Mouse (Mus musculus): ENCODE results near the gene Apba1. TPM values are rescaled to one million over a fixed set of nuclear protein-coding genes. Genes with fewer than 3 reads are reported as not detected.

Gene Apba1
- polyA plus RNA-seq, 1 experiment = 1.9 TPM

DNA sequence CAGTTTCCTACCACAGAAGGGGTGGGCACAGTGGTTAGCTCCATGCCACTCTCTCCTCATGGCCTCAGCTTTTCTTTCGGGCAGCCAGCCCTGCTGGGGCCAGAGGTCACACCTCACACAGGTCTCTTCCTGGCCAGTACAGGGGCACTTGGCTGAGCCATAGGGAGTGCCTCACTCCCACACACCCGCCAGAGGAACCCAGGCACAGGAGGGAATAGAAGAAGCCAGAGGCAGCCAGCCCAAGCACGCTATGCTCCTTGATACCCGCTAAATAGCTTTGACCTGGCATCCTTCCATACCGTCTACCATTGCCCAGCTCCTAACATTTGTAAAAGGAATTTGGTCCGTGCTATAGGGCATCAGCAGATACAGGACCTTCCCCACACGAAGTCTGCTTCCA, 201.2 kb downstream of the Apba1 start:
- no peak for TF ChIP-seq CTCF (conservative IDR thresholded peaks at IDR 0.05; ENCODE audit: insufficient read depth, insufficient read length, low read depth, low read length)
- no peak for TF ChIP-seq POLR2A (IDR thresholded peaks at IDR 0.05; ENCODE audit: low read depth, low read length)
- peak; percentile 21 for DNase-seq
- 20% methylated on average over 7 of the region's 7 CpGs for WGBS

DNA sequence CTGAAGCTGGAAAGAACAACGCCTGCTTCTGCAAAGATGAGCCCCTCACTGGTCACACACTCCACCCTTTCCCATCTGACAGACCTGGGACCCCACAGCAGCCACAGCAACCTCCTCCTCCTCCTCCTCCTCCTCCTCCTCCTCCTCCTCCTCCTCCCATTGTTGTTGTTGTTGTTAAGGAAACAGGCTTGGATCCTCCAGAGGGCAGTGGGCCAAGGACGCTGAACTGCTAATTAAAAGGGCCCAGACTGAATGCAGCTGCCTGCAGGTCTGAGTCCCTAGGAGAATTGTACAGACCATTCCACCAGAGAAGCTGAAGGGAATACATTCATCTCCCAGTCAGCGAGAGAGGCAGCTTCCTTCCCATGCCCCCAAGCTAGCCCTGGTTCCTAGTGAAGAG, 201.6 kb downstream of the Apba1 start:
- WGBS = 54% methylated on average over 2 of the region's 3 CpGs
- Histone ChIP-seq H3K4me3 (ENCODE audit: insufficient read depth, low read depth, low read length) (no peak overlapping the region), H3K27me3 (replicated peaks; ENCODE audit: control insufficient read depth, insufficient read depth, low read length) (no peaks in the 10 kb centered on the region), H3K36me3 (ENCODE audit: control insufficient read depth, insufficient read depth, low read length) (no peaks in the 10 kb centered on the region), H3K4me1 (ENCODE audit: control insufficient read depth, insufficient read depth, low read length) (no peaks in the 10 kb centered on the region), H3K27ac (ENCODE audit: insufficient read depth, low read depth, low read length) (no peak overlapping the region)
- no peak for TF ChIP-seq CTCF (conservative IDR thresholded peaks at IDR 0.05; ENCODE audit: insufficient read depth, insufficient read length, low read depth, low read length)
- TF ChIP-seq POLR2A (IDR thresholded peaks at IDR 0.05; ENCODE audit: low read depth, low read length) = no peak
- peak; percentile 67 for DNase-seq

More for the DNA sequence above, 201.2 kb downstream of the Apba1 start:
- Histone ChIP-seq H3K36me3 (ENCODE audit: control insufficient read depth, insufficient read depth, low read length) (no peaks in the 10 kb centered on the region), H3K27ac (ENCODE audit: insufficient read depth, low read depth, low read length) (no peak overlapping the region), H3K27me3 (replicated peaks; ENCODE audit: control insufficient read depth, insufficient read depth, low read length) (no peaks in the 10 kb centered on the region), H3K4me3 (ENCODE audit: insufficient read depth, low read depth, low read length) (no peak overlapping the region), H3K4me1 (ENCODE audit: control insufficient read depth, insufficient read depth, low read length) (no peaks in the 10 kb centered on the region)

DNA sequence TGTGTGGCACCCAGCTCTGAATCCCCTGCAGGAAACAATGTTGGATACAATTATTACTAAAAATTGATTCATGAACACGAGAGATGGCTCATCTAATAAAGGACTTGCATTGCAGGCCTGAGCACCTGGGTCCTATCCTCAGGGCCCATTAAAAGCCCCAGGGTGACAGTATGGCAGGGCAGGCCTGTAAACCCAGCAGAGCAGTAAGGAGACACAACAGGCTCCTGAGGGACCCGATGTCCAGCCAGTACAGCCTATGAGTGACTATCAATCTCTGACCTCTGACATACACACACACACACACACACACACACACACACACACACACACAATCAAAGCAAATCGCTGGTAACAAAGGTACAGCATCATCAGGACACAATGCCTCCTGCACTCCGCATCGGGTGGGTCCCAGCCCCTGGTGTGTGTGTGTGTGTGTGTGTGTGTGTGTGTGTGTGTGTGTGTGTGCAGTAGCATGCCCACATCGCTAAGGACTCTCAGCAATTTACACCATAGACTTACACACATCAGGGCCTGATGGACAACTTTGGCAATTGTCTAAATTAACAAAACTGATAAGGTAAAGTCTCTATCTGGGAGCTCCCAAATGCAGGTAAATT, 202.3 kb downstream of the Apba1 start:
- Histone ChIP-seq H3K36me3 (ENCODE audit: control insufficient read depth, insufficient read depth, low read length) (no peaks in the 10 kb centered on the region), H3K27me3 (replicated peaks; ENCODE audit: control insufficient read depth, insufficient read depth, low read length) (no peaks in the 10 kb centered on the region), H3K4me3 (ENCODE audit: insufficient read depth, low read depth, low read length) (no peak overlapping the region), H3K27ac (ENCODE audit: insufficient read depth, low read depth, low read length) (no peak overlapping the region), H3K4me1 (ENCODE audit: control insufficient read depth, insufficient read depth, low read length) (no peaks in the 10 kb centered on the region)
- no peak for TF ChIP-seq CTCF (conservative IDR thresholded peaks at IDR 0.05; ENCODE audit: insufficient read depth, insufficient read length, low read depth, low read length)
- TF ChIP-seq POLR2A (IDR thresholded peaks at IDR 0.05; ENCODE audit: low read depth, low read length) = no peak
- 73% methylated on average over 6 of the region's 6 CpGs for WGBS
- no peak for DNase-seq

DNA sequence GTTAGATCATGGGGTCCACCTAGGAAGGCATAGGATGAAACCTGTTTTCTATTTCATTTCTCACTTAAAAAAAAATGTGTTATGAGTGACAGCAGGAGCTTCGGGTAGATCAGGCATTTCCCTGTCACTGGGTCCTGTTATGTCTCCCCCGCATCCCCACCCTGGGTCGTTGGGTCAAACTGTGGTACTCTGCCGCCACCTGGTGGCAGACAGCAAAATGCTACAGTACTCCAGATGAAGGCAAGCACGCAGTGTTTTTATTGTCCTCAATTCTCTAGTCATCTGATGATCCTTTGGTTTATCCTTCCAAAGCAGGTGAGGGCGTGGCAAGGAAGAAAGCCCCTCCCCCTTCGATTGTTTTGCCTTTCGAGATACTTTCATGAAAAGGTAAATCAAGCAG, 202.8 kb downstream of the Apba1 start:
- peak; percentile 54 for DNase-seq
- 3% methylated on average over 8 of the region's 8 CpGs for WGBS
- Histone ChIP-seq H3K36me3 (ENCODE audit: control insufficient read depth, insufficient read depth, low read length) (no peaks in the 10 kb centered on the region), H3K27me3 (replicated peaks; ENCODE audit: control insufficient read depth, insufficient read depth, low read length) (no peaks in the 10 kb centered on the region), H3K27ac (ENCODE audit: insufficient read depth, low read depth, low read length) (no peak overlapping the region), H3K4me1 (ENCODE audit: control insufficient read depth, insufficient read depth, low read length) (no peaks in the 10 kb centered on the region), H3K4me3 (ENCODE audit: insufficient read depth, low read depth, low read length) (no peak overlapping the region)
- no peak for TF ChIP-seq POLR2A (IDR thresholded peaks at IDR 0.05; ENCODE audit: low read depth, low read length)
- peak; percentile 94 for TF ChIP-seq CTCF (conservative IDR thresholded peaks at IDR 0.05; ENCODE audit: insufficient read depth, insufficient read length, low read depth, low read length)

DNA sequence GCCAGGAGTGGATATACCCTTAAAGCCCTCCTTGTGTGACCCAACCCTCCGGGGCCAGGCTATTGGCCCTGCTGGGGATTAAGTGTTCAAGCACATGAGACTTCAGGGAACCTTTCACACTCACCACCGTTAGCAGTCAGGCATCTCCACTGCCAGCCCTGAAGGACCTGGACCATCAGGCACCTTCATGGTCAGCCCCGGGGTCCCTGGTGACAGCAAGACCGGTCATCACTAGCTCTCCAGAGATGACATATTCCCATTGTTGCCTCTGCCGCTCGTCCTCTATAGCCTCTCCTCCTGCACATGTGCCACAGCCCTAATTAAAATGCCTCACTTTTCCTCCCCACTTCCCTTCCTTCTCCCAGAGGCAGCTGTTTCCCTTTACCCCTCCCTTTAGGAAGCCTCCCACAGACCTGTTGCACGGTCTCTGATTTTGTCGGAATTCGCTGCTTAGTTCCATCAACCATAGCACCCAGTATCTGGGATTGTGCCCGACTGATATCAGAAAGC, 205.8 kb downstream of the Apba1 start:
- H3K4me1 ChIP-seq (ENCODE audit: control insufficient read depth, insufficient read depth, low read length) = no peaks in the 10 kb centered on the region
- no peaks in the 10 kb centered on the region for H3K36me3 ChIP-seq (ENCODE audit: control insufficient read depth, insufficient read depth, low read length)
- H3K27ac ChIP-seq (ENCODE audit: insufficient read depth, low read depth, low read length) = no peak overlapping the region
- DNase-seq = no peak
- no peak overlapping the region for H3K4me3 ChIP-seq (ENCODE audit: insufficient read depth, low read depth, low read length)
- H3K27me3 ChIP-seq (replicated peaks; ENCODE audit: control insufficient read depth, insufficient read depth, low read length) = no peaks in the 10 kb centered on the region
- TF ChIP-seq POLR2A (IDR thresholded peaks at IDR 0.05; ENCODE audit: low read depth, low read length) = no peak
- no peak for TF ChIP-seq CTCF (conservative IDR thresholded peaks at IDR 0.05; ENCODE audit: insufficient read depth, insufficient read length, low read depth, low read length)
- WGBS = 43% methylated on average over 10 of the region's 10 CpGs

DNA sequence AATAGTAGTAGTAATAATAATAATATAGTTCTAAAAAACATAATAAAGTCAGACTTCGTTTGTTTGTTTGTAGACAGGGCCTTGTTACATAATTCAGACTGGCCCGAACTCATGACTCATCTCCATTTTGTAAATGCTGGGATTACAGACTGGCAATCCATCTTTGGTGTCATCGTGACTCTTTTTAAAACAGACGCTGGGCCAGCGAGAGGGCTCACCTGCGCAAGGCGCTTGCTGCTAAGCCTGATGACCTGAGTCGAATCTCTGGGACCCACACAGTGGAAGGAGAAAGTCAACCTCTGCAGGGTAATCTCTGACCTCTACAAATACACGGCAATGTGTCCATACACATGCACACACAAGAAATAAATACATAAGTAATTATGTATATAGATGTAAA, 207.7 kb downstream of the Apba1 start:
- 95% methylated on average over 9 of the region's 9 CpGs for WGBS
- Histone ChIP-seq H3K36me3 (ENCODE audit: control insufficient read depth, insufficient read depth, low read length) (no peaks in the 10 kb centered on the region), H3K4me1 (ENCODE audit: control insufficient read depth, insufficient read depth, low read length) (no peaks in the 10 kb centered on the region), H3K27ac (ENCODE audit: insufficient read depth, low read depth, low read length) (no peak overlapping the region), H3K4me3 (ENCODE audit: insufficient read depth, low read depth, low read length) (no peak overlapping the region), H3K27me3 (replicated peaks; ENCODE audit: control insufficient read depth, insufficient read depth, low read length) (no peaks in the 10 kb centered on the region)
- no peak for DNase-seq
- TF ChIP-seq POLR2A (IDR thresholded peaks at IDR 0.05; ENCODE audit: low read depth, low read length) = no peak
- TF ChIP-seq CTCF (conservative IDR thresholded peaks at IDR 0.05; ENCODE audit: insufficient read depth, insufficient read length, low read depth, low read length) = no peak

DNA sequence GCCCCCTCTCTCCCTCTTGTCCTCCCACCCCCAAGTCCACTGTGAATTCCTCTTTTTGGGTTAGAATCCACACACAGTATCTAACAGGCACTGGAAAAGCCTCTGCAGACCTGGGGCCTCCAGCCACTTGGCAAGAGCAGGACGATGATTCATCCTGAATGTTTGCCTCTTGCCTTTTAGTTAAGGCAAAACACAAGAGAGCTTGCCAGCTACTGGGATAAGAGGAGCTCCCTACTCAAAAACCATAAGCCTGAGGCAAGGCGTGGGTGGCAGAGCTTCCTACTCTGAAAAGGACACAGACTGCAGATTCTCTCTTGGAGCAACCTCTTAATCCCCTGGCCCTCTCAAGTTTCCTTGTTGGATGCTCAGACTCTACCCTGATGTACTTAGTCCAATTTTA, 208.5 kb downstream of the Apba1 start:
- Histone ChIP-seq H3K27me3 (replicated peaks; ENCODE audit: control insufficient read depth, insufficient read depth, low read length) (no peaks in the 10 kb centered on the region), H3K36me3 (ENCODE audit: control insufficient read depth, insufficient read depth, low read length) (no peaks in the 10 kb centered on the region), H3K4me3 (ENCODE audit: insufficient read depth, low read depth, low read length) (no peak overlapping the region), H3K4me1 (ENCODE audit: control insufficient read depth, insufficient read depth, low read length) (no peaks in the 10 kb centered on the region), H3K27ac (ENCODE audit: insufficient read depth, low read depth, low read length) (no peak overlapping the region)
- TF ChIP-seq POLR2A (IDR thresholded peaks at IDR 0.05; ENCODE audit: low read depth, low read length) (no peak), CTCF (conservative IDR thresholded peaks at IDR 0.05; ENCODE audit: insufficient read depth, insufficient read length, low read depth, low read length) (no peak)
- DNase-seq = no peak
- WGBS = 74% methylated on average over 2 of the region's 2 CpGs

All from kidney, adult 2 months (tissue).